Mouse (Mus musculus): ENCODE results near the gene Slc35e2. TPM values are rescaled to one million over a fixed set of nuclear protein-coding genes. Genes with fewer than 3 reads are reported as not detected.
"Not testable (repeated sequence)": the region's sequence is repeated elsewhere in the genome, so short reads cannot be mapped to it uniquely, and the experiment has no call there.

Slc35e2 gene
- polyA plus RNA-seq, 1 experiment from 2014 or later: 7.4 TPM

- peaks cover 30% of the 10 kb centered on the region for H3K4me1 ChIP-seq
- H3K9ac ChIP-seq: no peak overlapping the region
- ATAC-seq (ENCODE audit: insufficient number of reproducible peaks, low FRiP score, low TSS enrichment, low read depth): no peak
- no peaks in the 10 kb centered on the region for H3K36me3 ChIP-seq
- 59% methylated on average over 8 of the region's 8 CpGs for WGBS
- H3K27me3 ChIP-seq: no peaks in the 10 kb centered on the region
- no peaks in the 10 kb centered on the region for H3K9me3 ChIP-seq
- H3K27ac ChIP-seq: no peak overlapping the region
- no peak overlapping the region for H3K4me3 ChIP-seq
- H3K4me2 ChIP-seq: no peak overlapping the region
These were observed 34.7 kb upstream of the Slc35e2 start for GRCm38 (mm10) chr4:155566555-155566954.

GRCm38 (mm10) chr4:155568170-155568569 lies 33.0 kb upstream of the Slc35e2 start:
- Histone ChIP-seq H3K9ac (no peak overlapping the region), H3K27ac (no peak overlapping the region), H3K4me1 (peaks cover 17% of the 10 kb centered on the region), H3K4me2 (no peak overlapping the region), H3K36me3 (no peaks in the 10 kb centered on the region), H3K9me3 (no peaks in the 10 kb centered on the region), H3K4me3 (no peak overlapping the region), H3K27me3 (no peaks in the 10 kb centered on the region)
- 28% methylated on average over 2 of the region's 2 CpGs for WGBS
- no peak for ATAC-seq (ENCODE audit: insufficient number of reproducible peaks, low FRiP score, low TSS enrichment, low read depth)

GRCm38 (mm10) chr4:155568632-155569370 lies 32.4 kb upstream of the Slc35e2 start:
- Histone ChIP-seq H3K27ac (no peak overlapping the region), H3K27me3 (no peaks in the 10 kb centered on the region), H3K4me2 (no peak overlapping the region), H3K36me3 (no peaks in the 10 kb centered on the region), H3K4me1 (peaks cover 17% of the 10 kb centered on the region), H3K4me3 (no peak overlapping the region), H3K9ac (no peak overlapping the region), H3K9me3 (no peaks in the 10 kb centered on the region)
- no peak for ATAC-seq (ENCODE audit: insufficient number of reproducible peaks, low FRiP score, low TSS enrichment, low read depth)
- WGBS: 90% methylated on average over 7 of the region's 7 CpGs

- H3K4me3 ChIP-seq: no peak overlapping the region
- peaks cover 11% of the 10 kb centered on the region for H3K4me1 ChIP-seq
- no peaks in the 10 kb centered on the region for H3K9me3 ChIP-seq
- no peaks in the 10 kb centered on the region for H3K36me3 ChIP-seq
- H3K27ac ChIP-seq: no peak overlapping the region
- ATAC-seq (ENCODE audit: insufficient number of reproducible peaks, low FRiP score, low TSS enrichment, low read depth): no peak
- H3K27me3 ChIP-seq: no peaks in the 10 kb centered on the region
- WGBS: 85% methylated on average over 6 of the region's 6 CpGs
- H3K4me2 ChIP-seq: no peak overlapping the region
- no peak overlapping the region for H3K9ac ChIP-seq
These were observed 31.4 kb upstream of the Slc35e2 start for GRCm38 (mm10) chr4:155569818-155570217.

GRCm38 (mm10) chr4:155570315-155570714 lies 30.9 kb upstream of the Slc35e2 start:
- H3K4me1 ChIP-seq; H3K27me3 ChIP-seq; ATAC-seq (ENCODE audit: insufficient number of reproducible peaks, low FRiP score, low TSS enrichment, low read depth); H3K4me2 ChIP-seq; H3K27ac ChIP-seq; H3K9ac ChIP-seq; H3K36me3 ChIP-seq; H3K4me3 ChIP-seq; H3K9me3 ChIP-seq: not testable (repeated sequence)
- 92% methylated on average over 11 of the region's 11 CpGs for WGBS

GRCm38 (mm10) chr4:155571442-155571841 lies 29.8 kb upstream of the Slc35e2 start:
- H3K4me3 ChIP-seq: no peak overlapping the region
- no peak overlapping the region for H3K27ac ChIP-seq
- H3K4me1 ChIP-seq: no peaks in the 10 kb centered on the region
- no peaks in the 10 kb centered on the region for H3K27me3 ChIP-seq
- ATAC-seq (ENCODE audit: insufficient number of reproducible peaks, low FRiP score, low TSS enrichment, low read depth): no peak
- no peak overlapping the region for H3K9ac ChIP-seq
- no peak overlapping the region for H3K4me2 ChIP-seq
- H3K9me3 ChIP-seq: no peaks in the 10 kb centered on the region
- H3K36me3 ChIP-seq: 0 out of 2 replicates have a peak, but pooled peaks cover 6% of the 10 kb centered on the region
- 70% methylated on average over 2 of the region's 2 CpGs for WGBS

GRCm38 (mm10) chr4:155573155-155573554 lies 28.1 kb upstream of the Slc35e2 start:
- Histone ChIP-seq H3K27ac (no peak overlapping the region), H3K9ac (no peak overlapping the region), H3K4me1 (no peaks in the 10 kb centered on the region), H3K4me2 (no peak overlapping the region), H3K9me3 (no peaks in the 10 kb centered on the region), H3K4me3 (no peak overlapping the region), H3K36me3 (peaks cover 22% of the 10 kb centered on the region), H3K27me3 (no peaks in the 10 kb centered on the region)
- WGBS: 88% methylated on average over 2 of the region's 2 CpGs
- no peak for ATAC-seq (ENCODE audit: insufficient number of reproducible peaks, low FRiP score, low TSS enrichment, low read depth)

- Histone ChIP-seq H3K27me3 (no peaks in the 10 kb centered on the region), H3K4me3 (no peak overlapping the region), H3K36me3 (peaks cover 30% of the 10 kb centered on the region), H3K9me3 (no peaks in the 10 kb centered on the region), H3K4me2 (no peak overlapping the region), H3K27ac (no peak overlapping the region), H3K9ac (no peak overlapping the region), H3K4me1 (no peaks in the 10 kb centered on the region)
- no peak for ATAC-seq (ENCODE audit: insufficient number of reproducible peaks, low FRiP score, low TSS enrichment, low read depth)
- WGBS: 92% methylated on average over 9 of the region's 9 CpGs
These were observed 27.3 kb upstream of the Slc35e2 start for GRCm38 (mm10) chr4:155573876-155574275.

GRCm38 (mm10) chr4:155574931-155575330 lies 26.3 kb upstream of the Slc35e2 start:
- H3K4me2 ChIP-seq: no peak overlapping the region
- ATAC-seq (ENCODE audit: insufficient number of reproducible peaks, low FRiP score, low TSS enrichment, low read depth): no peak
- no peaks in the 10 kb centered on the region for H3K4me1 ChIP-seq
- whole genome bisulfite sequencing: 86% methylated on average over 11 of the region's 11 CpGs
- H3K36me3 ChIP-seq: peaks cover 40% of the 10 kb centered on the region
- H3K9me3 ChIP-seq: no peaks in the 10 kb centered on the region
- H3K27ac ChIP-seq: no peak overlapping the region
- no peak overlapping the region for H3K4me3 ChIP-seq
- no peaks in the 10 kb centered on the region for H3K27me3 ChIP-seq
- H3K9ac ChIP-seq: no peak overlapping the region

- H3K27ac ChIP-seq: no peak overlapping the region
- WGBS: 89% methylated on average over 8 of the region's 8 CpGs
- no peak for ATAC-seq (ENCODE audit: insufficient number of reproducible peaks, low FRiP score, low TSS enrichment, low read depth)
These were observed 25.7 kb upstream of the Slc35e2 start for GRCm38 (mm10) chr4:155575521-155575920.

GRCm38 (mm10) chr4:155577132-155577531 lies 24.1 kb upstream of the Slc35e2 start:
- Histone ChIP-seq H3K9ac (no peak overlapping the region), H3K4me3 (no peak overlapping the region), H3K36me3 (peaks cover 53% of the 10 kb centered on the region), H3K4me1 (no peaks in the 10 kb centered on the region), H3K9me3 (no peaks in the 10 kb centered on the region), H3K27ac (no peak overlapping the region), H3K4me2 (no peak overlapping the region), H3K27me3 (no peaks in the 10 kb centered on the region)
- 94% methylated on average over 9 of the region's 9 CpGs for WGBS
- no peak for ATAC-seq (ENCODE audit: insufficient number of reproducible peaks, low FRiP score, low TSS enrichment, low read depth)

More at GRCm38 (mm10) chr4:155575521-155575920, 25.7 kb upstream of the Slc35e2 start:
- Histone ChIP-seq H3K36me3 (peaks cover 44% of the 10 kb centered on the region), H3K4me3 (no peak overlapping the region), H3K4me2 (no peak overlapping the region), H3K9ac (no peak overlapping the region), H3K4me1 (no peaks in the 10 kb centered on the region), H3K9me3 (no peaks in the 10 kb centered on the region), H3K27me3 (no peaks in the 10 kb centered on the region)

- peaks cover 59% of the 10 kb centered on the region for H3K36me3 ChIP-seq
- H3K4me1 ChIP-seq: no peaks in the 10 kb centered on the region
- H3K9ac ChIP-seq: no peak overlapping the region
- no peak overlapping the region for H3K4me2 ChIP-seq
- no peaks in the 10 kb centered on the region for H3K27me3 ChIP-seq
- no peaks in the 10 kb centered on the region for H3K9me3 ChIP-seq
- WGBS: 89% methylated on average over 5 of the region's 5 CpGs
- no peak overlapping the region for H3K4me3 ChIP-seq
- ATAC-seq (ENCODE audit: insufficient number of reproducible peaks, low FRiP score, low TSS enrichment, low read depth): no peak
- H3K27ac ChIP-seq: no peak overlapping the region
These were observed 23.5 kb upstream of the Slc35e2 start for GRCm38 (mm10) chr4:155577741-155578140.

All from limb, embryonic 15.5 days (tissue).